Mouse (Mus musculus) frontal cortex, postnatal 25 days (tissue): Measurements from ENCODE around the gene Styxl1.

Experiments
- DNase-seq, 2 experiments: peaks; one replicate each; pipeline ENCODE4 v3.0.0; 2022; ENCODE audit warnings: low spot score in 2 of 2

Gene Styxl1

GRCm38 (mm10) chr5:135764971-135765370 is 13.2 kb downstream of the Styxl1 start:
- DNase-seq = no peak

DNA sequence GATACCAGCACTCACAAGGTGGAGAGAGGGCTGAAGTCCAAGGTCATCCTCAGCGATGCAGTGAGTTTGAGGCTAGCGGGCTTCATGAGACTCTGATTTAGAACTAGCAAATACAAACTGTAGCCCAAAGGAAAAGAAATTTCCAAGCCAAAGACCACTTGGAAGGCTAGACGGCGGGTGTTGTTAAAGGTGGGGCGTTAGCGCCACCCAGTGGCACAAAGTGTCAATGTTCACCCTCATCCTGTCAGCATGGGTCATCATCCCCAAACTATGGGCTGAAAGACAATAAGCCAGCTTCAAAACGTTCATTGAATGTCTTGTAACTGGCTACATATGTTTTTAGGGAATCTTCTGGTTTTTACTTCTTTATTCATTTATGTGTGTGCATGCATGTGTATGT is 14.7 kb downstream of the Styxl1 start:
- peak; percentile 70 to 73 for DNase-seq

DNA sequence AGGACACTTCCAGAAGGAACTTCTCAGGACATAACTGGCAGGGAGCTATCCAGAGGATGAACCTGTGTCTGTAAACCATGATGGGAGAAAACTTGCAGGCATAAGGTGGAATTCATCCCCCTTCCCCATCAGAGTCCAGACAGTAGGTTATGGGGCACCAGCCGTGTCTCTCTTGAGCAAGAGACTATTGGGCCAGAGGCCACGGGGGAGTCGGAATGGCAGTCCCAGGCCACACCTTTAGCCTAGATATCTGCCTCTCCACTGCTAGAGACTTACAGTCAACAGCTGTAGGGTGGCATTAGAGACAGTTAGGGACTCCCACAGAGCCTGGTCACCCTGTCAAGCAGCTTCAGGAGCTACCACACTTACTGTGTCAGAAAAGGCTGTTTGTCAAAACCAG is 16.3 kb downstream of the Styxl1 start:
- no peak for DNase-seq

DNA sequence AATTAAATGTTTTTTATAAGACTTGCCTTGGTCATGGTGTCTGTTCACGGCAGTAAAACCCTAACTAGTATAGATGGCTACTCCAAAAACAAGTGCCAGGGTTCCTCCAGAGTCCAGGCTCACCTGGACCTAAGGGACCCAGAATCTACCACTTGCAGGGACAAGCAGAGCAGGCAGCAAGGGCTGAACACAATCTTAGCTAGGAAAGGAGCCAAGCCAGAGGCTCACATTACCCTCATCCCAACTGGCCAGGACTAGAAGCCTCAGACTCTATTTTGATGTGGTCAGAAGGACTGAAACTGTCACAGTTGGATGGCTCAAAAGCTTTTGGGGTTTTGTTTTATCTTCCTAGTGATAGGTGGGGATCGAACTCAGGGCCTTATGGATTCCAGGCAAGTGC is 26.6 kb downstream of the Styxl1 start:
- no peak for DNase-seq

- DNase-seq = no peak
Observed at GRCm38 (mm10) chr5:135751041-135751440, 27.1 kb downstream of the Styxl1 start.

- DNase-seq = no peak
Observed at GRCm38 (mm10) chr5:135744742-135745141, 33.4 kb downstream of the Styxl1 start.

GRCm38 (mm10) chr5:135743741-135744609 is 34.2 kb downstream of the Styxl1 start, which contains the start of gene Tmem120a:
Tmem120a (minus strand) TSS chr5:135744448.
- peak; percentile 84 to 85 for DNase-seq

DNA sequence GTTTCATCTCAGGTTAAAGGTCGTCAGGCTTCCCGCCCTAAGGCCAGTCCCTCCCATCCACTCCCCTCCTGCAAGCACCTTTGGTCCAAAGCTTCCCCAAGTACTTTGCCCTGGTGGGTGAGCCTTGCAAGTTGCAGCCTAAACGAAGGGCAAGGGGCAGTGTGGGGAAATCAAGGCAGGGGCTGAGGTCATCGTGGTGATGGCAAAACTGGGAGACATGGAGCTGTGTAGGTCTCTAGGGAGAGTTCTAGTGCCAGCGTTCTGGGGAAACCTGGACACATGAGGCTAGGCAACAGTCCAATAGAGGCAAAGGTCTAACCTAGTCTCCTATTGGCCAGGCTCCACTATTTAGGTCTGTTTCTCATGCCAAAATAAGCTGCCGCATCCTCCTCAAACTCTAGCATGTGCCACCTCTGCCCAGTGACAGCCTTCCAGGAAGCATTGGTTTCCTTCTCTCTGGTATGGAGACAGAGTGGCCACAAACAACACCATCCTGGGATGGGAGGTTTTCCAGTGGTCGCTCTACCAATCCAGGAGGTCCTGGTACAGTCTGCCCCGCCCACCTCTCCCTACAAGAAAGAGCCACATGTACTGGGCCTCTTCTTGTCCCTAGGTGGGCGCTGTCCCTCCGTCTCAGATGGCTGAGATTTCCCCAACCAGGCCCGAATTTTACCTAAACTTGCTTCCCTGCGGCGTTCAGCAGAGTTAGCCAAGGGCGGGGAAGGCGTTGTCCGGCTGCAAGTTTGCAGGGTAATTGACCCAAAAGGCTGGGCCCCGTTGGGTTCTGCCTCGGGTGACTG is 35.0 kb downstream of the Styxl1 start:
- DNase-seq = no peak

DNA sequence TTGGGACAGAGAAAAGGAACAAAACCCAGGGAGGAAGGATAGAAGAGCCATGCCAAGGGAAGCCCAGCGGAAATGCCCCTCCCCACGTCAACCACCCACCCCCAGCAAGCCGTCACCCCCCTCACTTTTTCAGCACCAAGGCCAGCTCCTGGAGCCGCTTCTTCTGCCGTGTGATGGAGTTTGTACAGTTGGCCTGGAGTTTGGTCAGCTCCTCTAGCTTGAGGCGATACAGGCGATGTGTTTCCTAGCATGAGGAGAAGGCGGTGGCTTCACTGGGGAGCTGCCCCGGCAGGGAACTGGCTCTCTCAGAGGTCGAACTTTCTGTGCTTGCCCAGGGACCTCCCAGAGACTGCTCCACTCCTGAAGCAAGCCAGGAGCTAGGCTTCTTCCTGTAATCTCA is 36.0 kb downstream of the Styxl1 start:
- no peak for DNase-seq

DNA sequence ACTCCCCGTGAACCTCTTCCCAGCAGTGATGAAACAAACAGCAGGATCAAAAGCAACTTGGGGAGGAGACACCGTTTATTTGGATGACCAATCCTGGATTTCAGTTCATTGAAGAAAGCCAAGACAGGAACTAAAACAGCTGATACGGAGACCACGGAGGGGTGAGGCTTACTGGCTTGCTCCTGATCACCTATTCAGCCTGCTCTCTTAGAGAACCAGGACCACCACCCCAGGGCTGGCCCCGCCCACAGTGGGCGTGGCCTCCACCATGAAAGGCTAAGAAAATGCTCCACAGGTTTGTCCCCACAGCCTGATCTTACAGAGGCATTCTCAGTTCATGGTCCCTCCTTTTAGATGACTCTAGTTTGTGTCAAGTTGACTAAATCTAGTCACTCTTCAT is 39.9 kb downstream of the Styxl1 start:
- no peak for DNase-seq

- no peak for DNase-seq
Observed at GRCm38 (mm10) chr5:135737154-135737553, 41.0 kb downstream of the Styxl1 start.

- DNase-seq = no peak
Observed at GRCm38 (mm10) chr5:135736544-135736943, 41.6 kb downstream of the Styxl1 start.

DNA sequence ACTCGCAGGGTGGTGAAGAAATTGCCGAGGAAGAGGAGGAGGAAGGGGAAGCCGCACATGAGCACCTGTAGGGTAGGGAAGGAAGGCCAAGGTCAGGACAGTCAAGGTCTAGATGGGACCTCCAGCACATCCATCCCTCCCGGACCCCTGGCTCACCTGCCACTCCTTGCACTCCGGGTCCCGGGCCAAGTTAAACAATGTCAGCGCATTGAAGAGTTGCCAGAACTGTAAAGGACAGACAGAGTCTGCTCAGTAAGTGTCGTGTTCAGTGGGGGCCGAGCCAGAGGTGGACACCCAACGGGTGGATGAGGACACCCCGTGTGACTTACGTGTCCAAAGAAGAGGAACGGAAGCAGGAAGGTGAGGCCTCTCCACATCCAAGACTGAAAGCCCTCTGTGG is 42.4 kb downstream of the Styxl1 start:
- DNase-seq = no peak

DNA sequence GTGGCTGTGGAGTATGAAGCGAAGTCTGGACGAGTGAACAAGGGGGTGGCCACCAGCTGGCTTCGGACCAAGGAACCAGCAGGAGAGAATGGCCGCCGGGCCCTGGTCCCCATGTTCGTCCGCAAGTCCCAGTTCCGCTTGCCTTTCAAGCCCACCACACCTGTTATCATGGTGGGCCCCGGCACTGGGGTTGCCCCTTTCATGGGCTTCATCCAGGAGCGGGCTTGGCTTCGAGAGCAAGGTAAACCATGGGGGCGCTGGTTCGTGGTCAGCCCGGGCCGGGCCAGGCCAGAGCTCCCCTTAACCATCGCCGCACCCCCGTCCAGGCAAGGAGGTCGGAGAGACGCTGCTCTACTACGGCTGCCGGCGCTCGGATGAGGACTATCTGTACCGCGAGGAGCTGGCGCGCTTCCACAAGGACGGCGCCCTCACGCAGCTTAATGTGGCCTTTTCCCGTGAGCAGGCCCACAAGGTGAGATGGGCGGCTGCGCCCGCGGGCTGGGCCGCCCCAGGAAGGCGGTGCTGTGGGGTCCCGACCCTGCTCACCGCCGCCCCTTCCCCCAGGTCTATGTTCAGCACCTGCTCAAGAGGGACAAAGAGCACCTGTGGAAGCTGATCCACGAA is 44.0 kb downstream of the Styxl1 start:
- no peak for DNase-seq

- no peak for DNase-seq
Observed at GRCm38 (mm10) chr5:135733071-135733470, 45.1 kb downstream of the Styxl1 start.

DNA sequence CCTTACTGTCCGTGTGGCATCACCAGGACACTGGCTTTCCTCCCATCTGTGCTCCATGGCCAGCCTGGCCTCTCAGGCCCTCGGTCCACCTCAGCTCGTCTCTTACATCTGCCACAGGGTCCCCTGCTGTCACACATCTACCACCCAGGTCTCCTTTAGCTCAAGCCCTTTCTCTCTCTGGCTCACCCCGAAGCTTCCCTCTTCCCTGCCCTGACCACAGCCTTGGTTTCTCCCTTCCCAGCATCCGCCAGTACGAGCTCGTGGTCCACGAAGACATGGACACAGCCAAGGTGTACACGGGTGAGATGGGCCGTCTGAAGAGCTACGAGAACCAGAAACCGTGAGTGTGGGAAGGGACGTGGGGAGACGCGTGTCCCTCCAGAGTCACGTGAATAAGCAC is 46.9 kb downstream of the Styxl1 start:
- DNase-seq = no peak

DNA sequence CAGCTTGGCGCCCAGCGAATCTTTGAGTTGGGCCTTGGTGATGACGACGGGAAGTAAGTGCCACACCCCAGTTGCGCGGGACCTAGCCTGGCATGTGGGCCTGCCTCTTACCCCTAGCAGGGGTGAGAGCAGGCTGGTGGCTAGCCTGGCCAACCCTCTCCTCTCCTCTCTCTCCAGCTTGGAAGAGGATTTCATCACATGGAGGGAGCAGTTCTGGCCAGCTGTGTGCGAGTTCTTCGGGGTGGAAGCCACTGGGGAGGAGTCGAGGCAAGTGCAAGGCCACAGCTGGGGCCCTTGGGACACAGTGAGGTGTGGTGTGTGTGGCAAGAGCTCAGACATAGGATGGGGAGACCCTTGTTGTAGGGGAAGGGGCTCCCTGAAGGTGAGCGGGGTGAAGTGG is 47.3 kb downstream of the Styxl1 start:
- DNase-seq = no peak

- no peak for DNase-seq
Observed at GRCm38 (mm10) chr5:135730278-135730677, 47.9 kb downstream of the Styxl1 start.

GRCm38 (mm10) chr5:135729351-135729750 is 48.8 kb downstream of the Styxl1 start:
- DNase-seq = no peak

GRCm38 (mm10) chr5:135728361-135728760 is 49.8 kb downstream of the Styxl1 start:
- DNase-seq = no peak

GRCm38 (mm10) chr5:135727871-135728270 is 50.3 kb downstream of the Styxl1 start:
- no peak for DNase-seq

DNA sequence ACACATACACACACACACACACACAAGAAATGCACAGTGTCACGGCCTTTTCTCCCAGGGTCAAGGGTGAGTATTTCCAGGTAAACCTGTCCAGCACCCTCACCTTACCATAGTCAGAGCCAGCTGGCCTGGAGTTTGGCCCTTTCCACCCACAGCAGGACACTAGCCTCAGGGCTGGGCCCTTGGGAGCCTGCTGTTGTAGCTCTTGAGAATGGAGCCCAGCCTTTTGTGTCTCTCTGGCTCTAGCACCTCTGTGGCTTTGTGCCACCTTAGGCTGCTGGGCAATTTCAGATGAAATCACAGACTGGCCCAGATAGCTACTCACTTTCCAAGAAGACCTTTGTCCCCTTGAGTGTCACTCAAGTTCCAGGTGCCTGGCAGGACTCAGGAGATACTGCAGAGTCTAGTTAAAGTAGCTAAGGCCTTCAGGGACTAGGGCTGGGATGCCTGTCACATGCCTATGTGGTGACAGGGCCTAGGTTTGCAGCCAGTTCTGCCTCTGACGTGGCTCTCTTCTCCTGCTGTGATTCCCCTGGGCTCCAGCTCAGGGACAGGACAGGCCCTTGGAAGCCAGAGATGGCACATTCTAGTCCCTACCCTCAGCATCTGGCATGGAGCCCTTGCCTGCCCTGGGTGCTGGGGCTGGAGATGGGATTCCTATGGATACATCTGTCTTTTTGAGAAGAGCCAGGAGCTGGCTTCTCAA is 51.4 kb downstream of the Styxl1 start:
- no peak for DNase-seq
